Mouse (Mus musculus): Measurements from ENCODE around the gene Frmd4a. TPM values are rescaled to one million over a fixed set of nuclear protein-coding genes. Genes with fewer than 3 reads are reported as not detected.
A peak's percentile ranks its signal among the peaks of the same experiment; 100 is the strongest.

Gene Frmd4a
- total and polyA plus RNA-seq, 3 experiments: 10.4 to 21.0 (median 20.0) TPM

DNA sequence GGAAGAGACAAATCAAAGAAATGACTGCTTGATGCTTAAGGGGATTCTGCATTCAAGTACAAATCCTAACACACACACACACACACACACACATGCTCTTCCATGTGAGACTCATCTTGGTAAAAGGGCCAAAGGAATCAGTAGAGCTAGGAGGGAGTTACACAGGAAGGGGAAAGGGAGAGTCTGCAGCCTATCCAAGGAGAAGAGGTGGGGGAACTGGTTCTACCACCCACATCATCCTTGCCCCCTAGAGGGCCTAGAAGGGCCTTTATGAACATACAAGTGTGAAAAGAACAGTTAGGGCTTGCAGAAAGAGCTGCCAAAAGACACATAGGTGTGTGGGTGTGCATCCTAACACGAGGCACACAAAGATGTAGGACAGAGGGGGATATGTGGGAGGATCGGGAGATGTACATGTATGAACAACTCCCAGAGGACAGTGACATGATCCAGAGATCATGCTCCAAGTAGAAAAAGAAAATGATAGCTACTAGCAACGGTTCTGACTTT, 576.4 kb downstream of the Frmd4a start:
- WGBS: 68% methylated on average over 3 of the region's 3 CpGs
- no peak overlapping the region for H3K4me3 ChIP-seq
- TF ChIP-seq EP300 (IDR thresholded peaks at IDR 0.05; ENCODE audit: insufficient read depth, low read depth, low read length) (no peak), CTCF (IDR thresholded peaks at IDR 0.05) (no peak), POLR2A (IDR thresholded peaks at IDR 0.05; ENCODE audit: insufficient read depth, low read depth, low read length) (no peak)
- DNase-seq: no peak
- peaks cover 14% of the 10 kb centered on the region for H3K4me1 ChIP-seq (ENCODE audit: control insufficient read depth, insufficient read depth, low read length)
- no peaks in the 10 kb centered on the region for H3K79me2 ChIP-seq (replicated peaks; ENCODE audit: control insufficient read depth, insufficient read depth, low read length)
- H3K36me3 ChIP-seq (ENCODE audit: control insufficient read depth, insufficient read depth, low read length): peaks cover 19% of the 10 kb centered on the region
- H3K27me3 ChIP-seq (ENCODE audit: control insufficient read depth, insufficient read depth, low read length): no peaks in the 10 kb centered on the region
- 0 out of 2 replicates have a peak overlapping the region, but pooled peaks have one; percentile 4 for H3K9ac ChIP-seq (ENCODE audit: low read depth, low read length)
- H3K27ac ChIP-seq: peak overlapping the region; percentile 30; the same call in 1 of the 2 replicates
- intact Hi-C loops (cut with DNase I): loop anchor here (2.0 to 10.0 kb wide), 3 partner anchors 35 to 159 kb away; no protein-coding TSS in a partner anchor

- intact Hi-C loops (cut with DNase I): loop anchor here (10.0 kb wide), 1 partner anchor 162 kb away; no protein-coding TSS in a partner anchor
- no peak overlapping the region for H3K27ac ChIP-seq
- H3K9ac ChIP-seq (ENCODE audit: low read depth, low read length): no peak overlapping the region
- no peak for DNase-seq
- H3K79me2 ChIP-seq (replicated peaks; ENCODE audit: control insufficient read depth, insufficient read depth, low read length): no peaks in the 10 kb centered on the region
- H3K36me3 ChIP-seq (ENCODE audit: control insufficient read depth, insufficient read depth, low read length): peaks cover 19% of the 10 kb centered on the region
- H3K4me1 ChIP-seq (ENCODE audit: control insufficient read depth, insufficient read depth, low read length): peaks cover 21% of the 10 kb centered on the region
- 86% methylated on average over 7 of the region's 7 CpGs for WGBS
- TF ChIP-seq EP300 (IDR thresholded peaks at IDR 0.05; ENCODE audit: insufficient read depth, low read depth, low read length): no peak
- no peak for TF ChIP-seq POLR2A (IDR thresholded peaks at IDR 0.05; ENCODE audit: insufficient read depth, low read depth, low read length)
- TF ChIP-seq CTCF (IDR thresholded peaks at IDR 0.05): no peak
- no peaks in the 10 kb centered on the region for H3K27me3 ChIP-seq (ENCODE audit: control insufficient read depth, insufficient read depth, low read length)
- no peak overlapping the region for H3K4me3 ChIP-seq
Observed at GRCm38 (mm10) chr2:4596992-4597391, 579.5 kb downstream of the Frmd4a start.

DNA sequence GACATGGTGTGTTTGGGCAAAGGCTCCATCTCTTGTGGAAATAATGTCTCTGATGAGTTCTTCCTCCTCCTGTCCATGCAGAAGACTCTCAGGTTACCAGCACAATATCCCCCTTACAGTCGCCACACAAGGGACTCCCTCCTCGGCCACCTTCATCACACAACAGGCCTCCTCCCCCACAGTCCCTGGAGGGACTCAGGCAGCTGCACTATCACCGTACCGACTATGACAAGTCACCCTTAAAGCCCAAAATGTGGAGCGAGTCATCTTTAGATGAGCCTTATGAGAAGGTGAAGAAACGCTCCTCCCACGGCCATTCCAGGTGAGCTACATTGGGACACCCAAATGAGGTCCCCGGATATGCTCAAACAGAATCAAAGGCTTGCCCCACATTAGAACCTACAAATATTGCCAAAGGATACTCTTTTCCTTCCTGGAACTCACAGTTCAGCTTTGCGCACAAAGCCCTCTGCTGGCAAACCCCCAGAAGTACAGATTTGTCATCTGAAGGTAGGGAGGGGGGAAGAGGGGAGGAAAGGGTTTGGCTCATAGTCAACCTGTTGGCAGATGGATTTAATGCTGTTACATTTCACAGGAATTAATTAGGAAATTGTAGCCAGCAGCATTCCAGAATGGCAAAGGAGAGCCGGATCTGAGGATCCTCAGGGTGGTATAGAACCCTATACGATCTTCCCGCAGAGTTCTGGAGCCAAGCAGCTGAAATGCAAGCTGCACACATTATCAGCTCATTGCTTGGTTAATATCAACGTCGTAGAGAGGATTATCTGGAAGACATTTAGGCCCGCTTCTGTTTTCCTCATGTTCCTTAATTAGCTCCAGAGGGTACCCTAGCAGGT, 583.7 kb downstream of the Frmd4a start:
- H3K27me3 ChIP-seq (ENCODE audit: control insufficient read depth, insufficient read depth, low read length): no peaks in the 10 kb centered on the region
- intact Hi-C loops (cut with DNase I): loop anchor here (1.0 to 10.0 kb wide), 4 partner anchors 42 to 786 kb away; no protein-coding TSS in a partner anchor
- peak; percentile 68; the same call in 1 of the 2 replicates for TF ChIP-seq EP300 (IDR thresholded peaks at IDR 0.05; ENCODE audit: insufficient read depth, low read depth, low read length)
- TF ChIP-seq CTCF (IDR thresholded peaks at IDR 0.05): peak; percentile 88
- TF ChIP-seq POLR2A (IDR thresholded peaks at IDR 0.05; ENCODE audit: insufficient read depth, low read depth, low read length): no peak
- H3K27ac ChIP-seq: peak overlapping the region; percentile 21; the same call in 1 of the 2 replicates
- peak; percentile 63 to 68 for DNase-seq
- no peaks in the 10 kb centered on the region for H3K79me2 ChIP-seq (replicated peaks; ENCODE audit: control insufficient read depth, insufficient read depth, low read length)
- H3K4me3 ChIP-seq: no peak overlapping the region
- H3K9ac ChIP-seq (ENCODE audit: low read depth, low read length): no peak overlapping the region
- H3K36me3 ChIP-seq (ENCODE audit: control insufficient read depth, insufficient read depth, low read length): peaks cover 2% of the 10 kb centered on the region
- WGBS: 26% methylated on average over 15 of the region's 15 CpGs
- H3K4me1 ChIP-seq (ENCODE audit: control insufficient read depth, insufficient read depth, low read length): peaks cover 7% of the 10 kb centered on the region

- H3K4me3 ChIP-seq: no peak overlapping the region
- TF ChIP-seq CTCF (IDR thresholded peaks at IDR 0.05) (peak; percentile 35), EP300 (IDR thresholded peaks at IDR 0.05; ENCODE audit: insufficient read depth, low read depth, low read length) (no peak), POLR2A (IDR thresholded peaks at IDR 0.05; ENCODE audit: insufficient read depth, low read depth, low read length) (no peak)
- no peaks in the 10 kb centered on the region for H3K27me3 ChIP-seq (ENCODE audit: control insufficient read depth, insufficient read depth, low read length)
- peaks cover 2% of the 10 kb centered on the region for H3K36me3 ChIP-seq (ENCODE audit: control insufficient read depth, insufficient read depth, low read length)
- intact Hi-C loops (cut with DNase I): loop anchor here (10.0 kb wide), 2 partner anchors 379 to 789 kb away; no protein-coding TSS in a partner anchor
- H3K27ac ChIP-seq: no peak overlapping the region
- H3K79me2 ChIP-seq (replicated peaks; ENCODE audit: control insufficient read depth, insufficient read depth, low read length): no peaks in the 10 kb centered on the region
- WGBS: 86% methylated on average over 33 of the region's 33 CpGs
- no peak overlapping the region for H3K9ac ChIP-seq (ENCODE audit: low read depth, low read length)
- DNase-seq: no peak
- H3K4me1 ChIP-seq (ENCODE audit: control insufficient read depth, insufficient read depth, low read length): peaks cover 7% of the 10 kb centered on the region
Observed at GRCm38 (mm10) chr2:4603361-4603945, 585.9 kb downstream of the Frmd4a start.

- intact Hi-C loops (cut with DNase I): loop anchor here (10.0 kb wide), 2 partner anchors 382 to 792 kb away; no protein-coding TSS in a partner anchor
- WGBS: 89% methylated on average over 3 of the region's 3 CpGs
- TF ChIP-seq EP300 (IDR thresholded peaks at IDR 0.05; ENCODE audit: insufficient read depth, low read depth, low read length): no peak
- TF ChIP-seq CTCF (IDR thresholded peaks at IDR 0.05): no peak
- TF ChIP-seq POLR2A (IDR thresholded peaks at IDR 0.05; ENCODE audit: insufficient read depth, low read depth, low read length): no peak
Observed at GRCm38 (mm10) chr2:4606559-4606958, 589.0 kb downstream of the Frmd4a start.

More at GRCm38 (mm10) chr2:4606559-4606958, 589.0 kb downstream of the Frmd4a start:
- no peak overlapping the region for H3K4me3 ChIP-seq
- H3K36me3 ChIP-seq (ENCODE audit: control insufficient read depth, insufficient read depth, low read length): peaks cover under 1% of the 10 kb centered on the region
- H3K27ac ChIP-seq: no peak overlapping the region
- no peak overlapping the region for H3K9ac ChIP-seq (ENCODE audit: low read depth, low read length)
- H3K79me2 ChIP-seq (replicated peaks; ENCODE audit: control insufficient read depth, insufficient read depth, low read length): no peaks in the 10 kb centered on the region
- peaks cover under 1% of the 10 kb centered on the region; the same call in 1 of the 2 replicates for H3K4me1 ChIP-seq (ENCODE audit: control insufficient read depth, insufficient read depth, low read length)
- no peaks in the 10 kb centered on the region for H3K27me3 ChIP-seq (ENCODE audit: control insufficient read depth, insufficient read depth, low read length)
- DNase-seq: no peak
